20 mouse cellular contexts compared by ENCODE assay signal in the genomic region with DNA sequence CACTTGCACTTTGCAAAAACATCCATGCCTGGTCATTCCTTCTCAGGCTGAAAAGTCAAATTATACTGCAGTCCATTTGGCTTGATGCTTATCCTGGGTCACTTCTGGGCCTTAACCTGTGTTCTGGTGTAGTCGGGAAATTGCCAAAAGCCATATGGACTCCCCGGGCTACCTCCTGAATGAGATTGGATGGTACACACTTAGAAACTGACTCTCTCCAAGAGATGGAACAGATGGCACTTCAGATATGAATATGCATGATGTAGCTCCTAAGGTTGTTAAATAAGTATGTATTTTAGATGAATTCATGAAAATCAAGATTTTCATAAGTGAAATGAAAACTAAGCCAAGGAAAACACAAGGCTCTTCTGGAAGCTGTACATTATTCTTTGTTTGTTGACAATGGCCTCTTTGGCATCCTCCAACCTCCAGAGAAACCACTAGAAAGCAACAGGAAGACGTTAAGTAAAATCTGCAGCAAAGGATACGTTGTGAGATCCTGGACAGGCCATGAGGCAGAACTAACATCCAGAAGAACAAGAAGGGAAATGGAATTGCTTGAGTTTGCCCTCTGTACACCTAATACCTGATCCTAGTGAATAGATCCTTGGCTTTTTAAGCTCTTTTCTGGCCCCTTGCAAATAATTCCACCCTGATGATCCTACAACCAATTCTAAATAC. TPM values are rescaled to one million over a fixed set of nuclear protein-coding genes. Genes with fewer than 3 reads are reported as not detected.
DNase-seq lines count a peak whose midpoint lies in the region; ATAC-seq and TF ChIP-seq lines count a peak whose summit lies in the region.
"Had no signal": no experiment of that assay in that cellular context is flagged by ENCODE, and none has a peak within 500 bp of the region (broad histone marks: within the 10 kb centered on the region; RNA-seq: fewer than 3 reads in every experiment).

No protein-coding gene starts in this region.

- H3K27me3 ChIP-seq in hindbrain, postnatal 0 days (ENCODE audit: insufficient read depth, low read length): no peaks in the 10 kb centered on the region
- H3K27me3 ChIP-seq in hindbrain, embryonic 13.5 days: no peaks in the 10 kb centered on the region
- H3K27me3 ChIP-seq in forebrain, embryonic 16.5 days (replicated peaks; ENCODE audit: control insufficient read depth, insufficient read depth, low read length): no peaks in the 10 kb centered on the region
- H3K27me3 ChIP-seq: heart, embryonic 15.5 days; limb, embryonic 12.5 days; neural tube, embryonic 15.5 days had no signal

- TF ChIP-seq CTCF in hindbrain, postnatal 0 days (IDR thresholded peaks at IDR 0.05; ENCODE audit: low read depth): no peak

- no peak overlapping the region for H3K9ac ChIP-seq in hindbrain, postnatal 0 days (replicated peaks; ENCODE audit: low read length)
- H3K9ac ChIP-seq in hindbrain, embryonic 13.5 days: no peak overlapping the region
- H3K9ac ChIP-seq in forebrain, embryonic 16.5 days (replicated peaks; ENCODE audit: low read depth, low read length): no peak overlapping the region
- H3K9ac ChIP-seq: heart, embryonic 15.5 days; limb, embryonic 12.5 days; liver, embryonic 13.5 days; midbrain, embryonic 12.5 days; neural tube, embryonic 15.5 days had no signal

- H3K4me1 ChIP-seq in hindbrain, postnatal 0 days (ENCODE audit: insufficient read depth, low read length): peaks cover 6% of the 10 kb centered on the region; the same call in 1 of the 2 replicates
- H3K4me1 ChIP-seq in hindbrain, embryonic 13.5 days (replicated peaks): peaks cover 24% of the 10 kb centered on the region
- peaks cover 20% of the 10 kb centered on the region for H3K4me1 ChIP-seq in forebrain, embryonic 16.5 days (replicated peaks; ENCODE audit: control insufficient read depth, insufficient read depth, low read length)

- H3K36me3 ChIP-seq in hindbrain, postnatal 0 days (ENCODE audit: insufficient read depth, low read length): no peaks in the 10 kb centered on the region
- H3K36me3 ChIP-seq in hindbrain, embryonic 13.5 days: no peaks in the 10 kb centered on the region
- no peaks in the 10 kb centered on the region for H3K36me3 ChIP-seq in forebrain, embryonic 16.5 days (ENCODE audit: control insufficient read depth, insufficient read depth)
- H3K36me3 ChIP-seq: heart, embryonic 15.5 days; limb, embryonic 12.5 days; liver, embryonic 13.5 days; midbrain, embryonic 12.5 days; neural tube, embryonic 15.5 days had no signal

- no peak overlapping the region for H3K4me3 ChIP-seq in hindbrain, postnatal 0 days (ENCODE audit: low read length)
- H3K4me3 ChIP-seq in hindbrain, embryonic 13.5 days: no peak overlapping the region
- no peak overlapping the region for H3K4me3 ChIP-seq in forebrain, embryonic 16.5 days (replicated peaks; ENCODE audit: low read length)
- H3K4me3 ChIP-seq: erythroblast, embryonic 14.5 days; heart, adult 2 months; heart, embryonic 15.5 days; limb, embryonic 12.5 days; liver, embryonic 13.5 days; midbrain, embryonic 12.5 days; myocyte; neural tube, embryonic 15.5 days had no signal

- H3K27ac ChIP-seq in hindbrain, postnatal 0 days: no peak overlapping the region
- H3K27ac ChIP-seq in hindbrain, embryonic 13.5 days: no peak overlapping the region
- peak overlapping the region; percentile 75 for H3K27ac ChIP-seq in forebrain, embryonic 16.5 days (ENCODE audit: low read length)
- H3K27ac ChIP-seq: heart, adult 2 months; heart, embryonic 15.5 days; limb, embryonic 12.5 days; liver, embryonic 13.5 days; midbrain, embryonic 12.5 days; neural tube, embryonic 15.5 days had no signal

- peak; percentile 28 for DNase-seq in hindbrain, postnatal 0 days (ENCODE audit: low spot score)
- peak; percentile 77 for DNase-seq in cerebellum, adult 11 months
- peak; percentile 79 for DNase-seq in cerebellum, adult 8-10 months
- DNase-seq in spleen, adult 12 weeks (ENCODE audit: low spot score): no peak
- DNase-seq: adrenal gland, postnatal 25 days; heart, adult 2 months; kidney, adult 8-10 months; liver, embryonic 13.5 days had no signal

- no peak overlapping the region for H3K4me2 ChIP-seq in hindbrain, postnatal 0 days (ENCODE audit: low read depth, low read length)
- no peak overlapping the region for H3K4me2 ChIP-seq in hindbrain, embryonic 13.5 days
- H3K4me2 ChIP-seq in forebrain, embryonic 16.5 days (ENCODE audit: low read length): no peak overlapping the region
- H3K4me2 ChIP-seq: heart, embryonic 15.5 days; limb, embryonic 12.5 days; liver, embryonic 13.5 days; midbrain, embryonic 12.5 days; neural tube, embryonic 15.5 days had no signal

- ATAC-seq in hindbrain, postnatal 0 days: no peak
- ATAC-seq in hindbrain, embryonic 13.5 days (ENCODE audit: low FRiP score): no peak
- peak; percentile 48; the same call in 1 of the 2 replicates for ATAC-seq in forebrain, embryonic 16.5 days
- ATAC-seq in activated CD4-positive, CD25-positive, alpha-beta regulatory T cell, adult 4 months: no peak
- ATAC-seq: Patski had no signal

- 38% methylated on average over 4 of the region's 4 CpGs for WGBS in hindbrain, postnatal 0 days
- WGBS in hindbrain, embryonic 13.5 days: 72% methylated on average over 4 of the region's 4 CpGs
- 53% methylated on average over 4 of the region's 4 CpGs for WGBS in forebrain, embryonic 16.5 days

- H3K9me3 ChIP-seq in hindbrain, postnatal 0 days (ENCODE audit: low read length): no peaks in the 10 kb centered on the region
- H3K9me3 ChIP-seq in hindbrain, embryonic 13.5 days: no peaks in the 10 kb centered on the region
- no peaks in the 10 kb centered on the region for H3K9me3 ChIP-seq in forebrain, embryonic 16.5 days (ENCODE audit: control insufficient read depth, low read length)
- H3K9me3 ChIP-seq: heart, embryonic 15.5 days; limb, embryonic 12.5 days; liver, embryonic 13.5 days; midbrain, embryonic 12.5 days; neural tube, embryonic 15.5 days had no signal

RNA-seq across cellular contexts. Expression of a gene that starts 39.0 kb away (rescaled TPM):
- 227 and 265 TPM in 2 replicates for total RNA-seq in hindbrain, postnatal 0 days (2014; rRNA removed)
- 312 and 341 TPM in 2 replicates for polyA plus RNA-seq in hindbrain, postnatal 0 days (2015; fragmentation: Nextera tagmentation; extraction: Ambion mirVana)
- polyA plus RNA-seq in hindbrain, embryonic 13.5 days (2015; fragmentation: Nextera tagmentation; extraction: Ambion mirVana): 134 and 141 TPM in 2 replicates
- polyA plus RNA-seq in forebrain, embryonic 16.5 days (2015; fragmentation: Nextera tagmentation; extraction: Ambion mirVana): 134 and 169 TPM in 2 replicates
- polyA plus RNA-seq in activated CD4-positive, CD25-positive, alpha-beta regulatory T cell, adult 4 months (2017; shearing (Covaris generic)): under 1 TPM in 1 of 2 experiments, not detected in 1; 0.26 TPM
- total RNA-seq: hematopoietic stem cell, adult 5-6 weeks had no signal
- polyA plus RNA-seq: myocyte; Patski; thymus, postnatal 0 days had no signal

Comparison
In these comparisons a context has a peak if more than half of its experiments do, and no peak if none do; other contexts are left out.
1. RNA of a gene that starts 39.0 kb away (polyA plus RNA-seq): 312 to 341 TPM in hindbrain, postnatal 0 days, 134 to 169 TPM in forebrain, embryonic 16.5 days and 134 to 141 TPM in hindbrain, embryonic 13.5 days; 0.26 TPM in activated CD4-positive, CD25-positive, alpha-beta regulatory T cell, adult 4 months; every median in the first group is over 100 times any median in the second.